Mouse (Mus musculus) c-Kit-positive CD71-negative TER-119-negative erythroid progenitor cells, embryonic 14.5 days (primary cell): Measurements from ENCODE around the gene Nrip2.

ENCODE experiments used
- DNase-seq: peaks from one replicate; pipeline ENCODE4 v3.0.0-alpha.2; 2013; ENCODE audit warnings: low read depth

Gene Nrip2

GRCm38 (mm10) chr6:128397574-128398261, 1.4 kb upstream of the Nrip2 start:
- no peak for DNase-seq

GRCm38 (mm10) chr6:128399421-128400185, 507 bp downstream of the Nrip2 start:
- DNase-seq, result no peak

- DNase-seq, result no peak
Measured at GRCm38 (mm10) chr6:128404708-128405107, 5.6 kb downstream of the Nrip2 start.

GRCm38 (mm10) chr6:128408544-128409125, 9.5 kb downstream of the Nrip2 start:
- no peak for DNase-seq

- DNase-seq, result no peak
Measured at GRCm38 (mm10) chr6:128410305-128410704, 11.2 kb downstream of the Nrip2 start.

GRCm38 (mm10) chr6:128411115-128411514, 12.0 kb downstream of the Nrip2 start:
- peak; percentile 59 for DNase-seq

GRCm38 (mm10) chr6:128416169-128416568, 17.1 kb downstream of the Nrip2 start:
- DNase-seq, result no peak

GRCm38 (mm10) chr6:128418076-128418475, 19.0 kb downstream of the Nrip2 start:
- DNase-seq, result no peak

- no peak for DNase-seq
Measured at GRCm38 (mm10) chr6:128421036-128421435, 21.9 kb downstream of the Nrip2 start.

GRCm38 (mm10) chr6:128421480-128421879, 22.4 kb downstream of the Nrip2 start:
- no peak for DNase-seq

- DNase-seq, result peak; percentile 13
Measured at GRCm38 (mm10) chr6:128423496-128424268, 24.6 kb downstream of the Nrip2 start.

- peak; percentile 92 for DNase-seq
Measured at GRCm38 (mm10) chr6:128424269-128425019, 25.3 kb downstream of the Nrip2 start, which contains the start of gene Itfg2. Gene Itfg2, minus strand, starts transcription at chr6:128424931.

GRCm38 (mm10) chr6:128425046-128425445, 25.9 kb downstream of the Nrip2 start:
- DNase-seq, result no peak

GRCm38 (mm10) chr6:128427571-128427970, 28.5 kb downstream of the Nrip2 start:
- no peak for DNase-seq

- no peak for DNase-seq
Measured at GRCm38 (mm10) chr6:128429300-128429699, 30.2 kb downstream of the Nrip2 start.

- no peak for DNase-seq
Measured at GRCm38 (mm10) chr6:128429826-128430225, 30.7 kb downstream of the Nrip2 start.

GRCm38 (mm10) chr6:128432356-128432915, 33.3 kb downstream of the Nrip2 start:
- DNase-seq, result no peak

GRCm38 (mm10) chr6:128433566-128433965, 34.5 kb downstream of the Nrip2 start:
- DNase-seq, result no peak

GRCm38 (mm10) chr6:128435474-128435873, 36.4 kb downstream of the Nrip2 start:
- DNase-seq, result no peak

- DNase-seq, result no peak
Measured at GRCm38 (mm10) chr6:128436356-128437005, 37.4 kb downstream of the Nrip2 start.

GRCm38 (mm10) chr6:128437288-128437687, 38.2 kb downstream of the Nrip2 start:
- DNase-seq, result peak; percentile 8
